Mouse (Mus musculus) liver, embryonic 14.5 days (tissue): ENCODE measurements at regions not wholly inside any gene's neighbourhood (a gene's known extent, or its start where the extent isn't known, plus 50 kb on each side); places are given as distances from the start of the nearest gene placed in this dataset.

Source experiments
- ATAC-seq: fragments of 200-750 bp; cut with Nextera tagmentation; 2 replicates; pipeline ENCODE4 v1.8.0; 2017; ENCODE audit warnings: moderate number of reproducible peaks, mild to moderate bottlenecking, moderate library complexity; ENCODE audit not compliant: insufficient read depth
- DNase-seq, 3 experiments: peaks; one replicate each; pipeline ENCODE4 v3.0.0-alpha.2; 2012 to 2013; ENCODE audit warnings: low read depth in 3 of 3, low spot score in 3 of 3
- H3K27ac ChIP-seq: fragments of 300-500 bp; sonication (generic); 2 replicates; pipeline ENCODE4 v1.5.1; 2014; ENCODE audit warnings: moderate library complexity, mild to moderate bottlenecking, control low read depth, inconsistent platforms
- H3K27me3 ChIP-seq: fragments of 300-500 bp; sonication (generic); 2 replicates; pipeline ENCODE4 v1.6.1; 2014; ENCODE audit warnings: mild to moderate bottlenecking, low read length, moderate library complexity; ENCODE audit not compliant: control insufficient read depth, insufficient read depth
- H3K36me3 ChIP-seq: fragments of 300-500 bp; sonication (generic); replicated peaks from 2 replicates; pipeline ENCODE4 v1.6.1; 2014; ENCODE audit warnings: low read depth; ENCODE audit not compliant: control insufficient read depth, insufficient read depth
- H3K4me1 ChIP-seq, 2 experiments: fragments of 200-500 bp in 1 of 2; fragments of 300-500 bp in 1 of 2; sonication (generic) in 1 of 2; replicated peaks; 2 replicates each; pipeline ENCODE4 v1.6.1; 2012 to 2014; ENCODE audit warnings: antibody characterized with exemption in 1 of 2, inconsistent platforms in 1 of 2, low read length in 1 of 2; ENCODE audit not compliant: control insufficient read depth in 2 of 2, insufficient read depth in 2 of 2
- H3K4me2 ChIP-seq: fragments of 300-500 bp; sonication (generic); 2 replicates; pipeline ENCODE4 v1.6.1; 2014; ENCODE audit warnings: low read depth, mild to moderate bottlenecking, control low read depth, moderate library complexity
- H3K4me3 ChIP-seq, 2 experiments: fragments of 200-500 bp in 1 of 2; fragments of 300-500 bp in 1 of 2; sonication (generic) in 1 of 2; 2 replicates each; pipeline ENCODE4 v1.5.1; 2012 to 2014; ENCODE audit warnings: low read depth in 2 of 2, low read length in 2 of 2, mild to moderate bottlenecking in 2 of 2, control low read depth in 1 of 2, inconsistent platforms in 1 of 2, moderate library complexity in 1 of 2; ENCODE audit not compliant: insufficient read depth in 1 of 2
- H3K9ac ChIP-seq: fragments of 300-500 bp; sonication (generic); replicated peaks from 2 replicates; pipeline ENCODE4 v1.6.1; 2014; ENCODE audit warnings: mild to moderate bottlenecking, control low read depth, moderate library complexity
- H3K9me3 ChIP-seq: fragments of 300-500 bp; sonication (generic); 2 replicates; pipeline ENCODE4 v1.6.1; 2016; ENCODE audit warnings: low read length, mixed read lengths; ENCODE audit not compliant: control insufficient read depth
- CTCF ChIP-seq: IDR thresholded peaks from 2 replicates; pipeline ENCODE4 v1.5.1; 2016; ENCODE audit warnings: antibody characterized with exemption, low read depth, control low read depth
- EP300 ChIP-seq: IDR thresholded peaks from 2 replicates; pipeline ENCODE4 v1.6.1; 2016; ENCODE audit warnings: antibody characterized with exemption, low read depth
- WGBS: fragments of 180-500 bp; shearing (Covaris S2); extraction: QIAGEN DNeasy Blood & Tissue Kit; methylation state at CpG from one replicate; pipeline ENCODE4 v1.1.7; 2014; ENCODE audit not compliant: insufficient replicate concordance; 5-methylcytosine and 5-hydroxymethylcytosine counted together

- H3K36me3 ChIP-seq = no peaks in the 10 kb centered on the region
These were observed 89.0 kb upstream of the Slc22a12 start for GRCm38 (mm10) chr19:6631817-6632216.

GRCm38 (mm10) chr19:6630613-6630940, 87.7 kb upstream of the Slc22a12 start:
- no peak for DNase-seq
- Histone ChIP-seq H3K4me1 (no peaks in the 10 kb centered on the region), H3K36me3 (no peaks in the 10 kb centered on the region), H3K9me3 (no peaks in the 10 kb centered on the region), H3K9ac (no peak overlapping the region), H3K4me2 (no peak overlapping the region), H3K4me3 (no peak overlapping the region), H3K27ac (no peak overlapping the region), H3K27me3 (no peaks in the 10 kb centered on the region)
- no peak for TF ChIP-seq EP300
- TF ChIP-seq CTCF = no peak
- WGBS = 54% methylated on average over 4 of the region's 4 CpGs
- ATAC-seq = no peak

More at GRCm38 (mm10) chr19:6631817-6632216, 89.0 kb upstream of the Slc22a12 start:
- no peak overlapping the region for H3K4me3 ChIP-seq
- no peak for TF ChIP-seq EP300
- no peak for TF ChIP-seq CTCF
- H3K27me3 ChIP-seq = no peaks in the 10 kb centered on the region
- DNase-seq = no peak
- no peaks in the 10 kb centered on the region for H3K9me3 ChIP-seq
- H3K4me2 ChIP-seq = no peak overlapping the region
- H3K27ac ChIP-seq = no peak overlapping the region
- no peaks in the 10 kb centered on the region for H3K4me1 ChIP-seq
- ATAC-seq = no peak
- no peak overlapping the region for H3K9ac ChIP-seq
- 54% methylated on average over 5 of the region's 5 CpGs for WGBS

GRCm38 (mm10) chr19:6629911-6630612, 87.2 kb upstream of the Slc22a12 start:
- H3K36me3 ChIP-seq = no peaks in the 10 kb centered on the region
- no peak overlapping the region for H3K9ac ChIP-seq
- TF ChIP-seq EP300 (no peak), CTCF (no peak)
- H3K4me1 ChIP-seq = no peaks in the 10 kb centered on the region
- H3K4me3 ChIP-seq = no peak overlapping the region
- no peaks in the 10 kb centered on the region for H3K9me3 ChIP-seq
- no peak overlapping the region for H3K27ac ChIP-seq
- DNase-seq (no peak), ATAC-seq (no peak)
- 67% methylated on average over 9 of the region's 9 CpGs for WGBS
- H3K27me3 ChIP-seq = no peaks in the 10 kb centered on the region
- H3K4me2 ChIP-seq = no peak overlapping the region

GRCm38 (mm10) chr19:6625574-6625973, 82.7 kb upstream of the Slc22a12 start:
- no peaks in the 10 kb centered on the region for H3K27me3 ChIP-seq
- H3K4me3 ChIP-seq = no peak overlapping the region
- no peaks in the 10 kb centered on the region for H3K36me3 ChIP-seq
- TF ChIP-seq EP300 (no peak), CTCF (no peak)
- H3K27ac ChIP-seq = no peak overlapping the region
- WGBS = 35% methylated on average over 3 of the region's 3 CpGs
- H3K4me1 ChIP-seq = no peaks in the 10 kb centered on the region
- DNase-seq (no peak), ATAC-seq (no peak)
- H3K9ac ChIP-seq = no peak overlapping the region
- no peaks in the 10 kb centered on the region for H3K9me3 ChIP-seq
- H3K4me2 ChIP-seq = no peak overlapping the region

- TF ChIP-seq CTCF (no peak), EP300 (no peak)
- no peak overlapping the region for H3K4me3 ChIP-seq
- DNase-seq (no peak), ATAC-seq (no peak)
- WGBS = 59% methylated on average over 6 of the region's 6 CpGs
- H3K9me3 ChIP-seq = no peaks in the 10 kb centered on the region
- no peaks in the 10 kb centered on the region for H3K36me3 ChIP-seq
- no peaks in the 10 kb centered on the region for H3K27me3 ChIP-seq
- H3K9ac ChIP-seq = no peak overlapping the region
- no peaks in the 10 kb centered on the region for H3K4me1 ChIP-seq
- no peak overlapping the region for H3K4me2 ChIP-seq
- no peak overlapping the region for H3K27ac ChIP-seq
These were observed 78.2 kb upstream of the Slc22a12 start for GRCm38 (mm10) chr19:6621023-6621422.
